Mouse (Mus musculus): Measurements from ENCODE around the gene Pcbp2.

GRCm38 (mm10) chr15:102445146-102445545, 25.2 kb upstream of the Pcbp2 start, which contains the start of gene Amhr2:
- no peak for TF ChIP-seq CTCF (IDR thresholded peaks at IDR 0.05; ENCODE audit: extremely low read depth, insufficient read depth, low read length)
- TF ChIP-seq POLR2A (IDR thresholded peaks at IDR 0.05; ENCODE audit: extremely low read depth, insufficient read depth, low read length), result no peak
